Mouse (Mus musculus) lung, adult 18-20 months (tissue): ENCODE measurements around the gene Scin.
A peak's percentile ranks its signal among the peaks of the same experiment; 100 is the strongest.

ENCODE experiments used
- DNase-seq, 2 experiments: peaks; one replicate each; pipeline ENCODE4 v3.0.0; 2022; ENCODE audit warnings: mixed read lengths in 2 of 2

The Scin gene

GRCm38 (mm10) chr12:40023014-40023642 lies 110.9 kb downstream of the Scin start:
- no peak for DNase-seq

- DNase-seq = no peak
Measured at GRCm38 (mm10) chr12:40022344-40022743, 111.7 kb downstream of the Scin start.

- no peak for DNase-seq
Measured at GRCm38 (mm10) chr12:40017955-40018505, 116.0 kb downstream of the Scin start.

GRCm38 (mm10) chr12:40016648-40017460 lies 117.2 kb downstream of the Scin start:
- peak; percentile 80 to 88 for DNase-seq

GRCm38 (mm10) chr12:40016068-40016467 lies 118.0 kb downstream of the Scin start:
- no peak for DNase-seq

GRCm38 (mm10) chr12:40009866-40010265 lies 124.2 kb downstream of the Scin start:
- DNase-seq = no peak
